Mouse (Mus musculus): Measurements from ENCODE around the gene Cox14. TPM values are rescaled to one million over a fixed set of nuclear protein-coding genes. Genes with fewer than 3 reads are reported as not detected.
"Not testable (repeated sequence)": the region's sequence is repeated elsewhere in the genome, so short reads cannot be mapped to it uniquely, and the experiment has no call there.

Cox14 gene
- total RNA-seq, 2 experiments from 2014 or later, result 124 to 129 TPM

DNA sequence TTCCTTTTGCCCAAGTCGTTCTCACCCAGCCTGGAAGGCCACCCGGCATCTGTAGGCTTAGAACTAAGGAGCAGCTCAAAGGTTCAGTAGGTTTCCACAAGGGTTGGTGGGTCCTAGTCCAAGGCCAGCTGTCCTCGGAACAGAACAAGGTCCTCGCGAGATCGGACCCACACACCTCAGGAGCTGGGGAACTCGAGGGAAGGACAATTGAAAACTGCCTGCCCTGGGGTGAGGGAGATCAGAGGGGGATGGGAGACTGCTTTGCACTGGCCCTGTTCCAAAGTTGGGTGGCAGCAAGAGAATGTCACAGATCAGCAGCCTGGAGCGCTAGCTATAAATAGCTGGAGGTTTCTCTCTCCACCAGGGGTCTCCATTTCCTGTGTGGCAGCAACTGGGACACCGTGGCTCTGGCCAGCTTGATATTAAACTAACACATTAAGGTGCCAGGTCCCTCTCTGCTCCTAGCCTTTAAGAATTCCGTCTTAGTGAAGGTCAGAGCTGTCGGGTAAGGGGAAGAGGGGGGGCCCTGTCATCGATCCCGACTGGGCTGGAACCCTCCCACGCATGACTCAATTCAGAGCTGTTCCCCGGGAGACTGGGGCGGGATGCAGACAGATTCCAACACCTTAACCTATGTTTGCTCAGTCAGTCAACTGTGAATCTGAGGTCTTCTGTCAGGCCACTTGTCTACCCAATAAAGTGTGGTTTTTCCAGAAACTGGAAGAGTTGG lies 961 bp upstream of the Cox14 start:
- peak; percentile 80 to 86 for DNase-seq (ENCODE audit: low spot score in 2 of 2)

DNA sequence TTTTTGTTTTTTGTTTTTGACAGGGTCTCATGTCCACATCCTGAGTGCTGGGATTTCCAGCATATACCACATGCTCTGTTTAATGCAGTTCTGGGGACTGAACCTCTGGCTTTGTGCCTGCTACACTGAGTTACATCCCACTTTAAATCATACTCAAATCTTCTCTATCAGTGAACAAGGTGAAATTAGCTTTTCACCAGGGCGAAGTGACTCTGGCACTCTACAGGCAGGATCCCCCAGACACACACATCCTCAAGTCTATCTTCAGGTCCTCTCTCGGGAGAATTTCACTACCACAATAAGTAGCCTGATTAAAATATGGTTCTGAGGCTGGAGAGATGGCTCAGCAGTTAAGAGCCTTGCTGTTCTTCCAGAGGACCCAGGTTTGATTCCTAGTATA lies 1.1 kb downstream of the Cox14 start:
- no peak for DNase-seq (ENCODE audit: low spot score in 2 of 2)

DNA sequence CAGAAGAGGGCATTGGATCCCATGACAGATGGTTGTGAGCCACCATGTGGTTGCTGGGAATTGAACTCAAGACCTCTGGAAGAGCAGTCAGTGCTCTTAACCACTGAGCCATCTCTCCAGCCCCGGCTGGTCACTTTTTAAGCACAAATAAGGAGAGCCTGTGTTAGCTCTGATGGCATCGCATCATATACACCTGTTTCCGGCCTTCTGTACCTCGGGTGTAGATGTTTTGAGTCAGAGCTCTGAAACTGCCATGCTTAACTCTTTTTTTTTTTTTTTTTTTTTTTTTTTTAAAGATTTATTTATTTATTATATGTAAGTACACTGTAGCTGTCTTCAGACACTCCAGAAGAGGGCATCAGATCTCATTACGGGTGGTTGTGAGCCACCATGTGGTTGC lies 1.6 kb downstream of the Cox14 start:
- not testable (repeated sequence) for DNase-seq (ENCODE audit: low spot score in 2 of 2)

DNA sequence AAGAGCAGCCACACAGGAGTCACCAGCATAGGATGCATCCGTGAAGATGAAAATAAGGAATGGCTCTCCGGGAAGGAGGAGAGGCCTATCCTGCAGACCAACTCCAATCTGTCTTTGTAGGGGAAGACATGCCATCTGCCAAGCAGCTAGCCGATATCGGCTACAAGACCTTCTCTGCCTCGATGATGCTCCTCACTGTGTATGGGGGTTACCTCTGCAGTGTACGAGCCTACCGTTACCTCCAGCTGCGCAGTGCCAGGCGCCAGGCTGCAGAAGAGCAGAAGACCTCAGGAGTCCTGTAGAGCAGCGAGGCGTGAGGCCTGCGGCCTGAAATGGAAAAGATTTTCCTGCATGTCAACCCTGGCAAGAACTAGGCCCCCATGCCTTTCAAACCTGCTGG lies 2.1 kb downstream of the Cox14 start:
- no peak for DNase-seq (ENCODE audit: low spot score in 2 of 2)

DNA sequence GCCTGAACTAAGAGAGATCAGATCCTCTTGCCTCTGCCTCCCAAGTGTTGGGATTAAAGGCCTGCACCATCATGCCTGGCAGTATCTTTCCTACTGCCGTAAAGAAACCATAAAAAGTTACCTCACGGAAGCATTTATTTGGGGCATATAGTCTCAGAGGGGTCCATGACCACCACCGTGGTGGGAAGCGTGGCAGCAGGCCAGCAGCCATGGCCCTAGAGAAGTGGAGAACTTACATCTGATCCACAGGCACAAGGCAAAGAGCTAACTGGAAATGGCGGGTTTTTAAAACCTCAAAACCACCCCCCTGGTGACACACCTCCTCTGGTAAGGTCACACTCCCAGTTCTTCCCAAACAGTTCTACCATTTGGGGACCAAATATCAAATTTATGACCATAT lies 2.8 kb downstream of the Cox14 start:
- no peak for DNase-seq (ENCODE audit: low spot score in 2 of 2)

DNA sequence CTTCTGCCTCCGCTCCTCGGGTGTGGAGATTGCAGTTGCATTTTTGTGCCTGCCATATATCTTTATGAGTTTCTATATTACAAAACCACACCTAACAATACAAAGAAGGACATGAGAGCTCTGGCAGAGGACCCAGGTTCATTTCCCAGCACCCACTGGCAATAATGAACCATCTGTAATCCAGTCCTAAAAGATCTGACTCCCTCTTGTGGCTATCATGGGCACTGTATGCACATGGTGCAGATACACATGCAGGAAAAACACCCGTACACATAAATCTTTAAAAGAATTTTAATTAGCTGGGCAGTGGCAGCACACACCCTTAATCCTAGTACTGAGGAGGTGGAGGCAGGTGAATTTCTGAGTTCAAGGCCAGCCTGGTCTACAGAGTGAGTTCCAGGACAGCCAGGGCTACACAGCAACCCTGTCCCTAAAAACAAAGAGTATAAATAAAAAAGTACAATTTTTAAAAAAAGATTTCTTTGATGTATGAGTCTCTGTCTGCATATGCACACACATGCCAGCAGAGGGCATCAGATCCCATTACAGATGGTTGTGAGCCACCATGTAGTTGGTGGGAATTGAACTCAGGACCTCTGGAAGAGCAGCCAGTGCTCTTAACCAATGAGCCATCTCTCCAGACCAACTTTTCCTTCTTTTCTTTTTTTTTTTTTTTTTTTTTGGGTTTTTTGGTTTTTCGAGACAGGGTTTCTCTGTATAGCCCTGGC lies 3.8 kb downstream of the Cox14 start:
- no peak for DNase-seq (ENCODE audit: low spot score in 2 of 2)

DNA sequence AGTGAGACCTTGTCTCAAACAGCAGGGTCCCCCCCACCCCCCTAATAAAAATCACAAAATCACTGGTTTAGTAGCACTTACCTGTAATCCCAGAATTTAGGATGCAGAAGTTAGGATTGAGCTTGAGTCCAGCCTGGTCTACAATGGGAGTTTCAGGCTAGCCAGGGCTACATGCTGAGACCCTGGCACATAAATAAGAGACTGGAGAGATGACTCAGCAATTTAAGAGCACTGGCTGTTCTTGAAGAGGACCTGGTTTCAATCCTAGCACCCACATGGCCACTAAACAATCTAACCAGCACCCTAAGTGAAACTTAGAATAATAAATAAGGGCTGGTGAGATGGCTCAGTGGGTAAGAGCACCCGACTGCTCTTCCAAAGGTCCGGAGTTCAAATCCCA lies 5.7 kb downstream of the Cox14 start:
- DNase-seq (ENCODE audit: low spot score in 2 of 2), result no peak

DNA sequence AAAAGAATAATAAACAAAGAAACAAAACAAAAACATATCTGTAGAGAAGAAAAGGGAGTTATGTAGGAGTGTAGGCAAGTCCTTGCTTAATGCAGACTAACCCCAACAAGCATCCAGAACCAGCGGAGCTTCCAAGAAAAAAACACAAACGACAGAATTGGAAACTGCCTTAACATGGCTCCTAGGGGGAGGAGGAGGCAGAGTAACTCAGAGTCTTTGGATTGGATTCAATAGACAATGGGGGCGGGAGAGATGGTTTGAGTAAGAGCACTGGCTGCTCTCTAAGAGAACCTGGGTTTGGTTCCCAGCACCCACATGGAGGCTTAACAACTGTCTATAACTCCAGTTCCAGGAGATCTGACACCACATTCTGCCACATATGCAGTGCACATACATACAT lies 6.3 kb downstream of the Cox14 start:
- no peak for DNase-seq (ENCODE audit: low spot score in 2 of 2)

DNA sequence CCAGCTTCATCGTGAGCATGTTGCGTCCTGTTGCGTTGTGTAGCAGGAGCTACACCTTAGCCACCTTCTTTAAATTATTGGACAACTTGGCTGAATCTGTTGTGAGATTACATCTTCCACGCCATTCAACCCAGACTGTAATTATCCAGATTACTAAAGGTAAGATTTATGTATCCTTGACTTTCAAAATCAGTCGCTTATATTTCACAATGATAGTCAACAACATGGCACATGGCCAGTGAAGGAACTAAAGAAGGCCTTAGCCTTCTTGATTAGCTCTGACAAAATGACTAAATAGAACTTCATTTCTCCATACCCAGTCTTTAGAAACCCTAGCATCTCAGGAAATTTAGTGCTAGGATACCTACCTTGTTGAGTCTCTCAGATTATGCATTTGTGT lies 7.8 kb downstream of the Cox14 start:
- DNase-seq (ENCODE audit: low spot score in 2 of 2), result no peak

DNA sequence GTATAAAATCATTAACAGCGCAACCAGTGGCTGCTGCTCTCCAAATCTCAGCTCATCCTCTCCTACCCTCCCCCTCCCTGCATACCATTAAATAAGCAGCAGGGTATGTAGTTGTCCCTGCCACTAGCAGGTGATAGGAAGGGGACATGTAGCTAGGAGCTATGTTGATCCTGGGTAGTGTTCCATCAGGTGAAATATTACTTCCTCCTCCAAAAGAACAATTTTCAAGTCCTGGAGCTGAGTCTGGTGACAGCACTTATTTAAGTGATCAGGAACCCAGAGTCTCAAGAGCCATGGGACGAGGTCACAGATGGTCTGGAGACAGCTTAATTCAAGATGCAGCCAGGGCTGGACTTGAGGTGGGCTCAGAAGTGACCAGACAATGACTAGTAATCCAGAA lies 10.2 kb downstream of the Cox14 start:
- peak; percentile 100 for DNase-seq (ENCODE audit: low spot score in 2 of 2)

DNA sequence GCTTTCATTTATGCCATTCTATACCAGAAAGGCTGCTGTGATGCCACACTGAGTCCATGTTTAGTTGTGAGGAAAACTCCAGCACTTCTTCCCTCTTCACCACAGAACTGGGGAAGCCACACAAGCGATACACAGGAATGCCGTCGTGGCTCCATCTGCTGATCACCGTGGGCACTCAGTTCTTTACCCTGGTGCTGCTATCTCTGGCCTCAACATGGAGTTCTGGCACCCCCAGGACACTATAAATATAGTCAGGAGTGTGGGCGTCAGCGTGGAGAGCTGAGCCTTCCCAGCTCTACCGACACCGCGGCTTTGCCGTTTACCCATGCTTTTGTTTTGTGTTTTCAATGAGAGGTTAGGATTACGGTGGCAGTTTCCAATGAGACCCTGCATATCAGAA lies 11.3 kb downstream of the Cox14 start:
- no peak for DNase-seq (ENCODE audit: low spot score in 2 of 2)

DNA sequence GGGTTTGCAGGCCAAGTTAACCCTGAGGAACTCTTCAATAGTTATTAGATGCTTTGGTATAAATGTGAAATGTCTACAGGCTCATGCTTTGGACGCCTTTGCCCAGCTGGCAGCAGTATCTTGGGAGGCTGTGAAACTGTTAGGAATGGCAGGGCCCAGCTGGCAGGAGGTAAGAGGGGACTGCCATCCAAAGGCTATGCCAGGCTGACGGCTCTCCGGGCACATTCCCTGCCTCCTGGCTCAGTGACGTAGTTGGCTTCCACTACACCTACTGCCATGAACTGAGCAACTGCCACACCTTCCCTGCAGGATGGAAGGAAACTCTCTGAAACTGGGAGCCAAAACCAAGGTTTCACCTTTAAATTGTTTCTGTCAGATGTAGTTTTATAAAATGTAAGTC lies 14.8 kb downstream of the Cox14 start:
- no peak for DNase-seq (ENCODE audit: low spot score in 2 of 2)

DNA sequence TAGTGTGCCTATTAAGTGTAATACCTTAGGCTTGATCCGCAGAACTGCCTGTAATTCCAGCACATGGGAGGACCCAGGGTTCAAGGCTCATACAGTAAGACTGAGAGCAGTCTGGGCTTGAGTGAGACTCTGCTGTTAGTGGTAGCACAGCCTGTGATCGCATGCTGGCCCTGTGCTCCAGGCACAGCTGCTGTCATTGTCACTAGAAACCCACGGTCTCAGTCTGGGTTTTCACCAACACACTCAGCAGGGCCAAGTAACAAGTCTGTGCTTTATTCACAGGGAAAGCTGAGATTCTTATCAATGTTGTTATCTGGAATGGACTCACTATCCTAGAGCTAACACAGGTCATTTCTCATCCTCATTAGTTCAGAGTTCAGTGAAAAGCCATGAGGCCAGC lies 28.8 kb downstream of the Cox14 start:
- DNase-seq (ENCODE audit: low spot score in 2 of 2), result peak; percentile 11 to 59

DNA sequence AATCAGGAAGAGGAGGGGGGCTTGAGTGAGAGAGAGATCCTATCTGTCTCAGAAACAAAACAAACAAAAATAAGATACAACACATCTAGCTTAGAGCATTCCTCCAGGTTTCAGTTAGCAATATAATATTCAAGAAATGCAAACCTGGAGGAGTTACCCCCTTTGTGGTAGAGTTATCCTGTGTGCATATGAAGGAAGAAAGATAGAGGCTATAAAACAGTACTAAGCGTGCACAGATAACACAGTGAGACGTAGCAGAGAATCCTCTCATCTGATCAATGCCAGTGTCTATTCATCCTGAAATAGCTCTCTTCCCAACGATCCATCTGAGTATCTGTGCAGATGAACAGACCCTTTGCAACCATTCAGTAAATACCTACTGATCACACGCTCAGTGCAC lies 42.0 kb downstream of the Cox14 start:
- DNase-seq (ENCODE audit: low spot score in 2 of 2), result no peak

DNA sequence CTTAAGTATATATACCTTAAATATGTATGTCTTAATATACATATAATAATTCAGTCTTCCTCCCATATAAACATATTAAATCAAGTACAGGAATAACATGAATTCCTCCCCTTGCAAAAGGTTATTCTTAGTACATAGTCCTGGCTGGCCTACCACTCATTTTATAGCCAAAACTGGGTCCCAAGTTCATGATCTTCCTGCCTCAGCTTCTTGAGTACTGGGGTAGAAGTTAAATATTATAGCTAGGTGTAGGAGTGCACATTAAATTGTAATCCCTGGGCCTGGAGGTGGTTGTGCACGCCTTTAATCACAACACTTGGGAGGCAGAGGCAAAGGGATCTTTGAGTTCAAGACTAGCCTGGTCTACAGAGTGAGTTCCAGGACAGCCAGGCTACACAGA lies 43.3 kb downstream of the Cox14 start:
- DNase-seq (ENCODE audit: low spot score in 2 of 2), result no peak

DNA sequence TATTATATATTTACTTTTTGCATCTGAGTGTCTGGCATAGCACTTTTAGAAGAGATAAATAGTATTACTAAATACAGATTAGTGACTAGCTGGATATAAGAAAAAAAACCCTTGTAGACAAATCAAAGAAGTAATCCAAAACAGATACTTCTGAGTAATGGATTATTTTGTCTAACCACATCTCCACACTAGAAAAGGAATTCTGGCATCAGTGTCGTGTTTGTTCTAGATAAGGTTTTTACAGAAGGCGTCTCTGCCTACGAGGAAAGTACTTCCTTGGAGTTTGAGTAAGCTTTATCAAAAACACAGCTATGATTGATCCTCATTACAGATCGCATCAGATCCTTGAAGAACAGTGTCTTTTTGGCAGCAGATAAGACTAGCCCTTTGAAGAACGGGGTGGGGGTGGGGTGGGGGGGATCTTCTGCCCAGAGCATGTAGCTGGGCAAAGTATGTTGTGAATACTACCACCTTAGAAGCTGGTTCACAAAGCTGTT lies 45.6 kb downstream of the Cox14 start:
- DNase-seq (ENCODE audit: low spot score in 2 of 2), result no peak

DNA sequence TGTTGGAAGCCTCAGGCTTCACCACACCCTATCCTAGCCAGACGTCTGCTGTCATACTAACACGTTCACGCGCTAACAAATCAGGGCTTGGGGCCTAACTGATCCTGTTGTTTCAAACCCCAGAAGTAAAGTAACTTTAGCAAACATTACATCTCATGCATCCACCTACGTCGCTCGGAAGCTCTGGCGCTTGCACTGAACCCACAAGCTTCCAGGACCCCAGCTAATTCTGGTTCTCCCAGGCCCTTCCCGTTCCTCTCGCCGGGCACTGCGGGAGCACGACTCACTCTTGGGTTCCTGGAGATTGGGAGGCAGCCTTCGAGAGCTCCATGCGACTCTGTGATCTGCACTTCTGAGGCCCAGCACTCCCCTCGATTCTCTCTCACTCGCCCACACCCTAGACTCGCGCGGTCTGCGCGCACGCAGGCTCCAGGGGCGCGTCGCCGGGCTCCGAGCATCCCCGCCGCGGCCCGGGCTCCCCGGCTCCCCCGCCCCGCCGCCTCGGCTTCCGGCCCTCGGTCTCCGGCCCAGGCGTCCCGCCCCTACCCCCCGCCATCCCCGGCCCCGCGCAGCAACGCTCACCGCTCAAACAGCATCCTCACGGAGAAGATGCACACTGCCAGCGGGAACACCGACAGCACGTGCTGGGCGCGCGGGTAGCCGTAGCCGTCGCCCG lies 46.3 kb downstream of the Cox14 start:
- peak in 1 of 2 experiments; percentile 41 for DNase-seq (ENCODE audit: low spot score in 2 of 2)

DNA sequence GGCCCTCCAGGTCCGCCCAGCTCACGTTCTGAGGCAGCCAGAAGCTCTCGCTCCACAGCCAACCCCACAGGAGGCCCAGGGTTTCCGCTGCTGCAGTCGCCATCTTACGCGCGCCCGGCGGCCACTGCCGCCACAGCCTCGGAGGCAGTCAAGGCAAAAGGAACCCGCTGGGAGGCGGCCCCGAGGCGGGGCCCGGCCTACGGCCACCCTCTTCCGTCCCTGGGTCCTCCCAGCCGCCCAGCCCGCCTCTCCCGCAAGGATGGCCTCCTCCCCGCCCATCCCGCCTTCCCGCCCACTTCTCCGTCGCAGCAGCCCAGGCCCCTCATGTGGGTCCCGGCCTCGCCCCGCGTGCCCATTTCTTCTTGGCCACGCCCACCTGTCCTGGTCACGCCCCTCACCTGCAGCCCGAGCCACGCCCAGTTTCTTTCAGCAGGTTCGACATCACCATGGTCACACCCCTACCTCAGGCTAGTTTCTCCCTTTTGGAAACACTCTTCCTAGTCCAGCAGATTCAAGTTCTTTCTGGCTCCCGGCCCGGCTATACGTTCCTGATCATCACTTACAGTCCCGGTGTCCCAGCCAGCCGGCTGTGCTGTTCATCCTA lies 47.0 kb downstream of the Cox14 start:
- peak; percentile 77 to 84 for DNase-seq (ENCODE audit: low spot score in 2 of 2)

DNA sequence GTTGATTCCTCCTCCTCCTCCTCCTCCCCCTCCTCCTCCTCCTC lies 47.3 kb downstream of the Cox14 start, which contains the start of gene Cers5:
Gene Cers5, minus strand, starts transcription at position 5 of the 44 bp plus-strand sequence.
- DNase-seq (ENCODE audit: low spot score in 2 of 2), result not testable (repeated sequence)

DNA sequence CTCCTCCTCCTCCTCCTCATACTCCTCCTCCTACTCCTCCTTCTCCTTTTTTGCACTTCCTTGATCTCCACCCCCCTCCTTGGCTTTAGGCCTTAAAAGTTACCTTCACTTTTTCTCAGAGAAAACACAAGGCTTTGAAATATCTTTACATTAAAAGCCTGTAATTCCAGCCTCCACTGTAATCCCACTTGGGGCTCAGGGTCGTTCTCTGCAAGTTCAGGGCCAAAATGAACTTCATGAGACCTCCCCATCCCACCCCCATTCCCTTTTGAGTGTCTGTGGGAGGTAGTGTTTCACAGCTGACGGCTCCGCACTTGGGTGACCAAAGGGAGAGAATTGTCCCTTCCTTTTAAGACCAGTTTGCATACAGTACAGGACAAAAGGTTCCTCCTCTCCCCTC lies 47.5 kb downstream of the Cox14 start:
- no peak for DNase-seq (ENCODE audit: low spot score in 2 of 2)
